Mouse (Mus musculus): Measurements from ENCODE around the gene Cldn24. TPM values are rescaled to one million over a fixed set of nuclear protein-coding genes. Genes with fewer than 3 reads are reported as not detected.

The Cldn24 gene
- polyA plus RNA-seq, 1 experiment = not detected

- no peak for TF ChIP-seq REST (IDR thresholded peaks at IDR 0.05; ENCODE audit: insufficient read depth, insufficient read length)
- no peak overlapping the region for H3ac ChIP-seq (ENCODE audit: control insufficient read depth, insufficient read length)
- no peaks in the 10 kb centered on the region for H3K79me2 ChIP-seq (ENCODE audit: control insufficient read depth, insufficient read depth)
Measured at GRCm38 (mm10) chr8:47853356-47853755, 31.4 kb downstream of the Cldn24 start.

DNA sequence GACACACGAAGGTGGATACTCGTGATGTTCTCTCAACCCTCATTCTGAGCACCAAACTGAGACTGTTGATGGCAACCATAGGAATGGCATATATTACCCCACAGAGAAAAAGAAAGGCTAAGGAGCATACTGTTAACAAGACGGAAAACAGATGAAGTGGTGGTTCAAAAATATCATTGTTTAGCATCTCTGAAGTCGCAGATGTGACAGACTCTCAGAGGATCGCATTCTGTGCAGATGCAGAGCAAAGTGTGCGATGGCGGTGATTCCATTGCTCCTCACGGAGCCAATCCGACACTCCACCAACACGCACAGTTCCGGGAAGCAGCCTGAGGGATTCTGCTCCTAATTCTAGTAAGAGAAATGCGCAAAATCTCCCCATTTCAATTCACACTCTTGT is 37.3 kb downstream of the Cldn24 start:
- no peak overlapping the region for H3ac ChIP-seq (ENCODE audit: control insufficient read depth, insufficient read length)

More at GRCm38 (mm10) chr8:47853356-47853755, 31.4 kb downstream of the Cldn24 start:
- Histone ChIP-seq H3K36me3 (ENCODE audit: control insufficient read depth, insufficient read depth) (peaks cover 22% of the 10 kb centered on the region), H3K4me2 (ENCODE audit: low read depth) (no peak overlapping the region), H3K27me3 (ENCODE audit: control insufficient read depth, insufficient read depth, insufficient read length) (no peaks in the 10 kb centered on the region), H3K4me3 (no peak overlapping the region)

DNA sequence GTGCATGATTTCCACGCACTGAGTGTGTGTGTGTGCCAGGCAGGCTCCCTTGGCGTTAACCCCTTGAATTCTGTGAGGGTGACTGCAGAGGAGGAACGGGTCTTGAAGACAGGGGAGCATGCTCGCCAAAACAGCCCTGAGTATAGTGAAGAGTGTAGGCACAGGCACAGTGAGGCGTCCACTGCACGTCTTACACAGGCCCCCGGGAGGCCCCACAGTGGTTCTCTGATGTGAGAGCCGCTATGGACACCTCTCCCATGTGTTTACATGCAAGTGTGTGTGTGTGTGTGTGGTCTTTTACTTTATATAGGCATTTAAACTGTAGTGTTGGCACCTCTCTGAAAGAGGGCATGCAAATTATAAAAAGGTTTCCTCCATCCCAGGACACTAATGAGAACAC is 44.6 kb downstream of the Cldn24 start:
- no peaks in the 10 kb centered on the region for H3K79me2 ChIP-seq (ENCODE audit: control insufficient read depth, insufficient read depth)
- peaks cover 14% of the 10 kb centered on the region for H3K36me3 ChIP-seq (ENCODE audit: control insufficient read depth, insufficient read depth)
- H3K4me3 ChIP-seq = no peak overlapping the region
- H3ac ChIP-seq (ENCODE audit: control insufficient read depth, insufficient read length) = no peak overlapping the region
- H3K27me3 ChIP-seq (ENCODE audit: control insufficient read depth, insufficient read depth, insufficient read length) = no peaks in the 10 kb centered on the region
- H3K4me2 ChIP-seq (ENCODE audit: low read depth) = no peak overlapping the region
- TF ChIP-seq MYOG (IDR thresholded peaks at IDR 0.05; ENCODE audit: control insufficient read depth in 1 of 3, insufficient read depth in 1 of 3, insufficient read length in 2 of 3, low read depth in 2 of 3) (no peak), SRF (IDR thresholded peaks at IDR 0.05; ENCODE audit: control insufficient read depth, insufficient read length, low read depth) (no peak), MYOD1 (IDR thresholded peaks at IDR 0.05; ENCODE audit: control insufficient read depth in 1 of 3, insufficient read length in 2 of 3, low read depth in 2 of 3) (no peak), USF1 (IDR thresholded peaks at IDR 0.05; ENCODE audit: low read depth) (no peak), MAX (IDR thresholded peaks at IDR 0.05; ENCODE audit: low read depth) (no peak), POLR2AphosphoS2 (IDR thresholded peaks at IDR 0.05; ENCODE audit: insufficient read length, low read depth) (no peak), REST (IDR thresholded peaks at IDR 0.05; ENCODE audit: insufficient read depth, insufficient read length) (no peak)

More for the DNA sequence above, 37.3 kb downstream of the Cldn24 start:
- no peaks in the 10 kb centered on the region for H3K79me2 ChIP-seq (ENCODE audit: control insufficient read depth, insufficient read depth)
- no peak overlapping the region for H3K4me3 ChIP-seq
- H3K4me2 ChIP-seq (ENCODE audit: low read depth) = no peak overlapping the region
- TF ChIP-seq REST (IDR thresholded peaks at IDR 0.05; ENCODE audit: insufficient read depth, insufficient read length) (no peak), MAX (IDR thresholded peaks at IDR 0.05; ENCODE audit: low read depth) (no peak), USF1 (IDR thresholded peaks at IDR 0.05; ENCODE audit: low read depth) (no peak), POLR2AphosphoS2 (IDR thresholded peaks at IDR 0.05; ENCODE audit: insufficient read length, low read depth) (no peak), CEBPB (IDR thresholded peaks at IDR 0.05; ENCODE audit: insufficient read depth, poor library complexity, severe bottlenecking) (no peak), E2F4 (IDR thresholded peaks at IDR 0.05; ENCODE audit: insufficient read depth) (no peak)
- peaks cover 12% of the 10 kb centered on the region for H3K36me3 ChIP-seq (ENCODE audit: control insufficient read depth, insufficient read depth)
- H3K27me3 ChIP-seq (ENCODE audit: control insufficient read depth, insufficient read depth, insufficient read length) = no peaks in the 10 kb centered on the region

DNA sequence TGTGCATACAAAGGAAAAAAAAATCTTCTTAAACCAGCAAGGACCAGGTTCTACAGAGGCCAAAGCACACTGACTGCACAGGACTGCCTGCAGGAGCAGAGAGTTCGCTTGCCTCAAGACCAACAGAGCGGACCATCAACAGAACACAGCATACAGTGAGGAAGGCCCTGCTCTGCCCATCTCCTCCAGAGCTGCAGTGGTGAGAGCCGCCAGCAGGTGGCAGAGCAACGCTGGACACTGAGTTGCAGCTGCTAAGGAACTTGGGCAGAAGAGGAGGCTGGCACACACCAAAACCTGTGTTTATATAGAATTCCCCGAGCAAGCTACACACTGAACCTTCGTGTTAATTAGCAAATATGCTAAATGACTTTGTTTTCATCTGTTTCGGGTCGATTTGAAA is 45.1 kb downstream of the Cldn24 start:
- H3K27me3 ChIP-seq (ENCODE audit: control insufficient read depth, insufficient read depth, insufficient read length) = no peaks in the 10 kb centered on the region
- no peak for TF ChIP-seq REST (IDR thresholded peaks at IDR 0.05; ENCODE audit: insufficient read depth, insufficient read length)
- TF ChIP-seq MYOD1 (IDR thresholded peaks at IDR 0.05; ENCODE audit: control insufficient read depth in 1 of 3, insufficient read length in 2 of 3, low read depth in 2 of 3) = peak in 1 of 3 experiments; percentile 35
- peak in 1 of 3 experiments; percentile 49 for TF ChIP-seq MYOG (IDR thresholded peaks at IDR 0.05; ENCODE audit: control insufficient read depth in 1 of 3, insufficient read depth in 1 of 3, insufficient read length in 2 of 3, low read depth in 2 of 3)
- H3ac ChIP-seq (ENCODE audit: control insufficient read depth, insufficient read length) = no peak overlapping the region
- no peak overlapping the region for H3K4me3 ChIP-seq
- no peaks in the 10 kb centered on the region for H3K79me2 ChIP-seq (ENCODE audit: control insufficient read depth, insufficient read depth)
- no peak overlapping the region for H3K4me2 ChIP-seq (ENCODE audit: low read depth)
- H3K36me3 ChIP-seq (ENCODE audit: control insufficient read depth, insufficient read depth) = peaks cover 16% of the 10 kb centered on the region

Other genes starting within 250 kb of the Cldn24 start
- gene Ing2, start 146.6 kb upstream of the Cldn24 start, polyA plus RNA-seq (2012; fragmentation: generic; extraction: Trizol) = 9.1 TPM
- gene Cdkn2aip, start 108.2 kb upstream of the Cldn24 start, polyA plus RNA-seq (2012; fragmentation: generic; extraction: Trizol) = 3.1 TPM
- gene Cldn22, start 2.3 kb downstream of the Cldn24 start, polyA plus RNA-seq (2012; fragmentation: generic; extraction: Trizol) = not detected
- gene Wwc2, start 168.8 kb downstream of the Cldn24 start, polyA plus RNA-seq (2012; fragmentation: generic; extraction: Trizol) = 7.7 TPM

All from myocyte (in vitro differentiated cells).